Mouse (Mus musculus) E14TG2a.4 (cell line): ENCODE data around the gene Rin2.

ENCODE experiments used
- H3K27me3 ChIP-seq: 2 replicates; pipeline ENCODE4 v1.6.1; 2014; ENCODE audit warnings: low read length, control low read depth; ENCODE audit not compliant: insufficient read depth
- H3K36me3 ChIP-seq: 2 replicates; pipeline ENCODE4 v1.6.1; 2014; ENCODE audit warnings: low read length, control low read depth; ENCODE audit not compliant: insufficient read depth
- H3K4me1 ChIP-seq: replicated peaks from 2 replicates; pipeline ENCODE4 v1.6.1; 2014; ENCODE audit warnings: low read depth, low read length, control low read depth
- H3K4me3 ChIP-seq: replicated peaks from 2 replicates; pipeline ENCODE4 v1.5.1; 2014; ENCODE audit warnings: mild to moderate bottlenecking, low read length
- H3K9me3 ChIP-seq: 2 replicates; pipeline ENCODE4 v1.6.1; 2014; ENCODE audit warnings: low read length, control low read depth
- CTCF ChIP-seq: conservative IDR thresholded peaks from 2 replicates; pipeline ENCODE4 v1.5.1; 2014; ENCODE audit warnings: low read length
- NANOG ChIP-seq: IDR thresholded peaks from 2 replicates; pipeline ENCODE4 v1.6.1; 2014; ENCODE audit warnings: borderline replicate concordance, low read length, mixed read lengths
- POU5F1 ChIP-seq: IDR thresholded peaks from 2 replicates; pipeline ENCODE4 v1.6.1; 2014; ENCODE audit warnings: low read length, borderline replicate concordance

Gene Rin2

GRCm38 (mm10) chr2:145699414-145700071 is 24.5 kb downstream of the Rin2 start:
- TF ChIP-seq CTCF (peak; percentile 48), POU5F1 (no peak), NANOG (no peak)
- no peaks in the 10 kb centered on the region for H3K27me3 ChIP-seq
- H3K36me3 ChIP-seq: no peaks in the 10 kb centered on the region
- peaks cover 7% of the 10 kb centered on the region for H3K9me3 ChIP-seq
- no peak overlapping the region for H3K4me3 ChIP-seq
- no peaks in the 10 kb centered on the region; the same call in 1 of the 2 replicates for H3K4me1 ChIP-seq

GRCm38 (mm10) chr2:145700237-145700985 is 25.4 kb downstream of the Rin2 start:
- no peaks in the 10 kb centered on the region for H3K36me3 ChIP-seq
- H3K4me1 ChIP-seq: peaks cover 5% of the 10 kb centered on the region
- no peaks in the 10 kb centered on the region for H3K27me3 ChIP-seq
- no peaks in the 10 kb centered on the region for H3K9me3 ChIP-seq
- no peak overlapping the region for H3K4me3 ChIP-seq
- no peak for TF ChIP-seq CTCF
- no peak for TF ChIP-seq NANOG
- TF ChIP-seq POU5F1: no peak

GRCm38 (mm10) chr2:145701605-145702335 is 26.8 kb downstream of the Rin2 start:
- Histone ChIP-seq H3K27me3 (no peaks in the 10 kb centered on the region), H3K36me3 (no peaks in the 10 kb centered on the region)
- TF ChIP-seq NANOG: no peak
- TF ChIP-seq CTCF: no peak
- no peak for TF ChIP-seq POU5F1

GRCm38 (mm10) chr2:145704738-145705137 is 29.7 kb downstream of the Rin2 start:
- no peak for TF ChIP-seq NANOG
- no peak for TF ChIP-seq CTCF
- no peak for TF ChIP-seq POU5F1
- Histone ChIP-seq H3K36me3 (no peaks in the 10 kb centered on the region), H3K27me3 (no peaks in the 10 kb centered on the region), H3K4me1 (peaks cover 6% of the 10 kb centered on the region), H3K9me3 (no peaks in the 10 kb centered on the region), H3K4me3 (no peak overlapping the region)

More at GRCm38 (mm10) chr2:145701605-145702335, 26.8 kb downstream of the Rin2 start:
- no peak overlapping the region for H3K4me3 ChIP-seq
- peaks cover 6% of the 10 kb centered on the region for H3K4me1 ChIP-seq
- no peaks in the 10 kb centered on the region for H3K9me3 ChIP-seq

GRCm38 (mm10) chr2:145709727-145710389 is 34.8 kb downstream of the Rin2 start:
- Histone ChIP-seq H3K27me3 (no peaks in the 10 kb centered on the region), H3K36me3 (no peaks in the 10 kb centered on the region), H3K4me1 (peaks cover 6% of the 10 kb centered on the region; the same call in 1 of the 2 replicates), H3K4me3 (no peak overlapping the region), H3K9me3 (no peaks in the 10 kb centered on the region)
- TF ChIP-seq POU5F1: no peak
- no peak for TF ChIP-seq NANOG
- TF ChIP-seq CTCF: no peak

- TF ChIP-seq POU5F1: no peak
- no peak for TF ChIP-seq NANOG
- TF ChIP-seq CTCF: no peak
These were observed 36.5 kb downstream of the Rin2 start for GRCm38 (mm10) chr2:145711512-145711911.

GRCm38 (mm10) chr2:145712026-145712425 is 37.0 kb downstream of the Rin2 start:
- Histone ChIP-seq H3K27me3 (no peaks in the 10 kb centered on the region), H3K9me3 (no peaks in the 10 kb centered on the region), H3K36me3 (no peaks in the 10 kb centered on the region), H3K4me3 (no peak overlapping the region), H3K4me1 (no peaks in the 10 kb centered on the region)
- TF ChIP-seq CTCF (no peak), POU5F1 (no peak), NANOG (no peak)

More at GRCm38 (mm10) chr2:145711512-145711911, 36.5 kb downstream of the Rin2 start:
- Histone ChIP-seq H3K36me3 (no peaks in the 10 kb centered on the region), H3K9me3 (no peaks in the 10 kb centered on the region), H3K27me3 (no peaks in the 10 kb centered on the region), H3K4me3 (no peak overlapping the region), H3K4me1 (no peaks in the 10 kb centered on the region)
